Mouse (Mus musculus): ENCODE measurements around the gene Trio. TPM values are rescaled to one million over a fixed set of nuclear protein-coding genes. Genes with fewer than 3 reads are reported as not detected.

The Trio gene
- polyA plus RNA-seq, 1 experiment = 17.5 TPM

DNA sequence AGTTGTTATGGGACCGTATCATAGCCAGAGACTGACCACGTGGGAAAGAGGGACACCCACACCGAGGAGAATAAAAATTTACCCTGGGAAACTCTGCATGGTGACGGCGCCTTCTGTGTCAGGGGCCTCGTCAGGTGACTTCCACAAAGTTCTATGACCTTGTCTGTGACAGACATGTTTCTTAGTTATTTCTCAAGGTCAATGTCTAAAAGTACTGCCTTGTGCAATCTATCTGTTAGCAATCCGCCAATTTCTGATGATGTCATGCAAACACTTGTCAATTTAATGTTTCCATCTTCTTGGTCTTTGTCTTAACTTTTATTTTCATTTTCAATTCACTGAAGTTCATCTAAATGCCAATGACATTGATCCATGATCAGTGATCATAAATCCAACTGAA lies 157.8 kb downstream of the Trio start:
- Histone ChIP-seq H3K4me3 (ENCODE audit: low read depth, low read length) (no peak overlapping the region), H3K4me1 (ENCODE audit: control insufficient read depth, insufficient read depth, insufficient read length, low read length) (no peaks in the 10 kb centered on the region), H3K27me3 (ENCODE audit: control insufficient read depth, insufficient read depth, low read length) (no peaks in the 10 kb centered on the region), H3K27ac (ENCODE audit: insufficient read depth, low read depth, low read length) (no peak overlapping the region), H3K36me3 (ENCODE audit: control insufficient read depth, insufficient read depth, low read length) (peaks cover 10% of the 10 kb centered on the region)
- TF ChIP-seq CTCF (IDR thresholded peaks at IDR 0.05; ENCODE audit: extremely low read depth, insufficient read length, insufficient replicate concordance, low read depth, low read length) (no peak), POLR2A (IDR thresholded peaks at IDR 0.05; ENCODE audit: low read depth, low read length) (no peak)
- 88% methylated on average over 7 of the region's 7 CpGs for whole genome bisulfite sequencing

DNA sequence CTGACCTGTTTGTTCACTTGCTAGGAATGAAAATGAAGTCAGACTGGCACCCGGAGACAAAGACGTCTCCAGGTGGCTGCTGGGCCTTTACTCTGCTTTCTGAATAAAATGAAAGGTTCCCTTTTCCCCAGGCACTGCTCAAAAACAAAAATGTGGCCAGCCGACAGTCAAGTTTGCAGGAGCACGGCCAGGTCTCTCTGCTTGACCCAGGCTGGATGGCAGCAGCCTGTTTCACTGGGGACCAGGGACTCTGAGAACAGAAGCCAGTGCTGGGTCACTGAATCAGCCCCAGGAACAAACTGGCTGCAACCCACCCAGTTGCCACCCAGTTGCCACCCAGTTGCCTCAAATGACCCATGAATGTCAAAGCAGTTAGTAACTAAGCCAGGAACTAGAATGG lies 159.2 kb downstream of the Trio start:
- 86% methylated on average over 4 of the region's 4 CpGs for WGBS
- no peak overlapping the region for H3K27ac ChIP-seq (ENCODE audit: insufficient read depth, low read depth, low read length)
- TF ChIP-seq POLR2A (IDR thresholded peaks at IDR 0.05; ENCODE audit: low read depth, low read length) = no peak
- no peak for TF ChIP-seq CTCF (IDR thresholded peaks at IDR 0.05; ENCODE audit: extremely low read depth, insufficient read length, insufficient replicate concordance, low read depth, low read length)

DNA sequence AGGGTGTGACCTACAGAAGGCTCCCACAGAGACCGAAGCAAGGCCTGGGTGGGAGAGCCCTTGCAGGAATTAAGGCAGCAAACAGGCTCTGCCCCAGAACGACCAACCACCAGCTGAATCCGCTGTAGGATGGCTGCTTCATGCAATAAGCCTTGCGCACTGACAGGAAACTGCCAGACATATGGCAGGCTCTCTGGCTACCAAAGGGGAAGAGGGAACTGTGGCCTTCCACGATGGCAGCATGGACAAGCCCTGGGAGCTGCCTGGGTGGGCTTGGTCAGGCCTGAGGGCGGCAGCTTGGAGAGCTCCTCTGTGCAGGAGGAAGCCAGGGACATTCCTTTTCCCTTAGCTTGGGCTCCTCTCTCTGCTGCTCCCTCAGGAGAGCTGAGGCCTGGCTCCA lies 159.6 kb downstream of the Trio start:
- Histone ChIP-seq H3K4me3 (ENCODE audit: low read depth, low read length) (no peak overlapping the region), H3K4me1 (ENCODE audit: control insufficient read depth, insufficient read depth, insufficient read length, low read length) (no peaks in the 10 kb centered on the region), H3K36me3 (ENCODE audit: control insufficient read depth, insufficient read depth, low read length) (peaks cover 6% of the 10 kb centered on the region; the same call in 1 of the 2 replicates), H3K27ac (ENCODE audit: insufficient read depth, low read depth, low read length) (no peak overlapping the region), H3K27me3 (ENCODE audit: control insufficient read depth, insufficient read depth, low read length) (no peaks in the 10 kb centered on the region)
- WGBS = 88% methylated on average over 6 of the region's 6 CpGs
- TF ChIP-seq POLR2A (IDR thresholded peaks at IDR 0.05; ENCODE audit: low read depth, low read length) (no peak), CTCF (IDR thresholded peaks at IDR 0.05; ENCODE audit: extremely low read depth, insufficient read length, insufficient replicate concordance, low read depth, low read length) (no peak)

More for the DNA sequence above, 159.2 kb downstream of the Trio start:
- Histone ChIP-seq H3K36me3 (ENCODE audit: control insufficient read depth, insufficient read depth, low read length) (peaks cover 9% of the 10 kb centered on the region), H3K27me3 (ENCODE audit: control insufficient read depth, insufficient read depth, low read length) (no peaks in the 10 kb centered on the region), H3K4me1 (ENCODE audit: control insufficient read depth, insufficient read depth, insufficient read length, low read length) (no peaks in the 10 kb centered on the region), H3K4me3 (ENCODE audit: low read depth, low read length) (no peak overlapping the region)

DNA sequence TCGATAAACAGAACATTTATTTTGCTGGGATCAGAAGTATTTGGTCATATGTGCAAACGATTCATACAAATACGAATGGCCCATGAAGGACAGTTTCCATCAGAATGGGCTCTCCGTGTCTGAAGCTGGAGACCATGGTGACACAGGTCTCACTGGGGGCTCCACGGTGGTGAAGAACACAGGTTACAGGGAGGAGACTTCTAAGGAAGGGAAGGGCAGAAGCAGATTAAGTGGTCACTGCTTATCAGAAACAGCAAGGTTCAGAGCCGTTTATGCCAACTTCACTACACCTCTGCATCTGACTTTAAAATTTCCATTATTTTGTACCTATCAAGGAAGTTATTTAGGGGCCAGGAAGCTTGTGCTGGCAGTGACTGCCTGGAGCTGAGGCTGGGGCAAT lies 161.3 kb downstream of the Trio start:
- H3K4me3 ChIP-seq (ENCODE audit: low read depth, low read length) = no peak overlapping the region
- no peaks in the 10 kb centered on the region for H3K27me3 ChIP-seq (ENCODE audit: control insufficient read depth, insufficient read depth, low read length)
- no peaks in the 10 kb centered on the region for H3K4me1 ChIP-seq (ENCODE audit: control insufficient read depth, insufficient read depth, insufficient read length, low read length)
- H3K36me3 ChIP-seq (ENCODE audit: control insufficient read depth, insufficient read depth, low read length) = no peaks in the 10 kb centered on the region; the same call in 1 of the 2 replicates
- TF ChIP-seq CTCF (IDR thresholded peaks at IDR 0.05; ENCODE audit: extremely low read depth, insufficient read length, insufficient replicate concordance, low read depth, low read length) (no peak), POLR2A (IDR thresholded peaks at IDR 0.05; ENCODE audit: low read depth, low read length) (no peak)
- WGBS = 78% methylated on average over 6 of the region's 6 CpGs
- H3K27ac ChIP-seq (ENCODE audit: insufficient read depth, low read depth, low read length) = no peak overlapping the region

DNA sequence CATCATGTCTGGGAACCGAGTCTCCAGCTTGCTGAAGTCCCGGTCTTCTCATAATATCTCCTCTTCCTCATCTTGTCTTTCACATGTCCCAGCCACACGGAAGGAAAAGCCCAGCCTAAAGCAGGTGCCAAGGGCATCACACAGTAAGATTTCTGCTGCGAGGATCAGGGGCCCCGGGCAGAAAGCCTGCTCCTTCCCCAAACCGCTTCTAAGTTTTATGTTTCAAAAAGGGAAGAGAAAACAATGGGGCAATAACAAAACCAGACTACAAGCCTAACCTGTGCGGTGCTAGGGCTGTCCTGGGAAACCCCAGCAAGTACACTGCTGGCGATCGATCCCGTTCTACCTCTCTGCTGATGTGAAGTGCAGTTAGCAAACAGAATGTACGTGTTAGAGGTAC lies 162.7 kb downstream of the Trio start:
- no peaks in the 10 kb centered on the region for H3K27me3 ChIP-seq (ENCODE audit: control insufficient read depth, insufficient read depth, low read length)
- H3K36me3 ChIP-seq (ENCODE audit: control insufficient read depth, insufficient read depth, low read length) = no peaks in the 10 kb centered on the region
- no peaks in the 10 kb centered on the region for H3K4me1 ChIP-seq (ENCODE audit: control insufficient read depth, insufficient read depth, insufficient read length, low read length)
- WGBS = 81% methylated on average over 11 of the region's 11 CpGs
- TF ChIP-seq CTCF (IDR thresholded peaks at IDR 0.05; ENCODE audit: extremely low read depth, insufficient read length, insufficient replicate concordance, low read depth, low read length) = no peak
- TF ChIP-seq POLR2A (IDR thresholded peaks at IDR 0.05; ENCODE audit: low read depth, low read length) = no peak
- no peak overlapping the region for H3K4me3 ChIP-seq (ENCODE audit: low read depth, low read length)
- no peak overlapping the region for H3K27ac ChIP-seq (ENCODE audit: insufficient read depth, low read depth, low read length)

DNA sequence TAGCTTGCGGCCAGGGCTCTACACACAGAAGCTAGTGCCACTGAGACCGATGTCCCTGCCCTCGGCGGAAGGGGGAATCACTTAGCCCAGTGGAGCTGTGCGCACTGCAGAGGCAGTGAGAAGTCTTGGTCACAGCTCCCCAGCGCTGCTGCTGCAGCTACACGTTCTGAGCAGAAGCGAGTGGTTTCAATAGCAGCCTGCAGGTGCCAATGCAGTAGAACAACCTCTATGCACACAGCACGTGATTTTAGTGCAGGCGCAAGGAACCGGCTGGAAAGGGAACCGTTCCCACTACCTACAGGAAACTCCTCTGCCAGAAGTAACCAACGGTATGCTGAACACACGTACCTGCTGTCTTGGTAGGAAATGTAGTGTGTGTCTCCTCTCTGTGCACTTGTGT lies 165.2 kb downstream of the Trio start:
- Histone ChIP-seq H3K4me3 (ENCODE audit: low read depth, low read length) (no peak overlapping the region), H3K4me1 (ENCODE audit: control insufficient read depth, insufficient read depth, insufficient read length, low read length) (no peaks in the 10 kb centered on the region), H3K27me3 (ENCODE audit: control insufficient read depth, insufficient read depth, low read length) (no peaks in the 10 kb centered on the region), H3K27ac (ENCODE audit: insufficient read depth, low read depth, low read length) (no peak overlapping the region), H3K36me3 (ENCODE audit: control insufficient read depth, insufficient read depth, low read length) (peaks cover 5% of the 10 kb centered on the region; the same call in 1 of the 2 replicates)
- TF ChIP-seq CTCF (IDR thresholded peaks at IDR 0.05; ENCODE audit: extremely low read depth, insufficient read length, insufficient replicate concordance, low read depth, low read length) (no peak), POLR2A (IDR thresholded peaks at IDR 0.05; ENCODE audit: low read depth, low read length) (no peak)
- 88% methylated on average over 14 of the region's 14 CpGs for WGBS

DNA sequence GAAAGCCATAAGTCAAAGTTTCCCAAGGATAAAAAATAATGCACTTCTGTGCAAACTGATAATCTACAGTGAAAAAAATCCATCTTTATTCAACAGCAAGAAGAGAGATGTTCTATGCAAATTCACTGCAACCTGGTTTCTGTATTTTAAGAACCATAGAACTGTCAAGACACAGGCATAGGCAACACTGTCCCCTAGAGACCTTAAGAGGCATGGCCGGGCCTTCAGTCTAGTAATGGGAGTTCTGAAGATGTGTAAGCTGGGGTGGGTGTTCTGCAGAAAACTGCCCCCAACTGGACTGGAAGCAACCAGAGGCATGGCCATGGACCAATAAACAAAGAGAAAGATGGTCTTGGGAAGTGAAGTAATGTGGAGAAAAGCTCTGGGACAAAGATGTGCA lies 166.1 kb downstream of the Trio start:
- H3K36me3 ChIP-seq (ENCODE audit: control insufficient read depth, insufficient read depth, low read length) = peaks cover 7% of the 10 kb centered on the region; the same call in 1 of the 2 replicates
- no peaks in the 10 kb centered on the region for H3K27me3 ChIP-seq (ENCODE audit: control insufficient read depth, insufficient read depth, low read length)
- H3K4me1 ChIP-seq (ENCODE audit: control insufficient read depth, insufficient read depth, insufficient read length, low read length) = no peaks in the 10 kb centered on the region
- no peak overlapping the region for H3K4me3 ChIP-seq (ENCODE audit: low read depth, low read length)
- WGBS = 69% methylated on average over 1 of the region's 1 CpGs
- no peak for TF ChIP-seq POLR2A (IDR thresholded peaks at IDR 0.05; ENCODE audit: low read depth, low read length)
- H3K27ac ChIP-seq (ENCODE audit: insufficient read depth, low read depth, low read length) = no peak overlapping the region

DNA sequence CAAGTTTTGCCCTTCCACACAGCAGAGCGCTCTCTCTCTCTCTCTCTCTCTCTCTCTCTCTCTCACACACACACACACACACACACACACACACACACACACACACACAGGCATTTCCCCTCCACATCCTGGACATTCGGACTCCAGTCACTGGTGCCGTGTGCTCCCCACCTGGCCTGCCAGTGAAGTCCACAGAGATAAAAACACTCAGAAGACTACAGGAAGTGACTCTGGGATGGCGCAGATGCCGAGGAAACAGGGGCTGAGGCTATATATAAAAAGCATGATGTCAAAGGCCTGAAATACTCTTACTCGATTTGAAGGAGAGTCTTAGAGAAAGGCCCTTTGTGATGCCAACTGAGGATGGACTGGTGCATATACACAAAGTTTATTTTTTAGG lies 166.5 kb downstream of the Trio start:
- 80% methylated on average over 6 of the region's 6 CpGs for WGBS
- H3K36me3 ChIP-seq (ENCODE audit: control insufficient read depth, insufficient read depth, low read length) = peaks cover 11% of the 10 kb centered on the region; the same call in 1 of the 2 replicates
- H3K4me3 ChIP-seq (ENCODE audit: low read depth, low read length) = no peak overlapping the region
- H3K4me1 ChIP-seq (ENCODE audit: control insufficient read depth, insufficient read depth, insufficient read length, low read length) = no peaks in the 10 kb centered on the region
- H3K27ac ChIP-seq (ENCODE audit: insufficient read depth, low read depth, low read length) = no peak overlapping the region
- no peaks in the 10 kb centered on the region for H3K27me3 ChIP-seq (ENCODE audit: control insufficient read depth, insufficient read depth, low read length)
- TF ChIP-seq POLR2A (IDR thresholded peaks at IDR 0.05; ENCODE audit: low read depth, low read length) (no peak), CTCF (IDR thresholded peaks at IDR 0.05; ENCODE audit: extremely low read depth, insufficient read length, insufficient replicate concordance, low read depth, low read length) (no peak)
